Mouse (Mus musculus) stomach, adult 2 months (tissue): ENCODE data around the gene Gpr27. TPM values are rescaled to one million over a fixed set of nuclear protein-coding genes. Genes with fewer than 3 reads are reported as not detected.

Source experiments
- polyA plus RNA-seq: library from polyadenylated mRNA; depleted of rRNA; stranded (reverse); fragments of >200 nt; gene quantifications from 2 replicates; pipeline ENCODE4 v1.2.3, GENCODE M21; 2012; rRNA removed

Gene Gpr27
- 2.4 and 5.7 TPM in 2 replicates for polyA plus RNA-seq

DNA sequence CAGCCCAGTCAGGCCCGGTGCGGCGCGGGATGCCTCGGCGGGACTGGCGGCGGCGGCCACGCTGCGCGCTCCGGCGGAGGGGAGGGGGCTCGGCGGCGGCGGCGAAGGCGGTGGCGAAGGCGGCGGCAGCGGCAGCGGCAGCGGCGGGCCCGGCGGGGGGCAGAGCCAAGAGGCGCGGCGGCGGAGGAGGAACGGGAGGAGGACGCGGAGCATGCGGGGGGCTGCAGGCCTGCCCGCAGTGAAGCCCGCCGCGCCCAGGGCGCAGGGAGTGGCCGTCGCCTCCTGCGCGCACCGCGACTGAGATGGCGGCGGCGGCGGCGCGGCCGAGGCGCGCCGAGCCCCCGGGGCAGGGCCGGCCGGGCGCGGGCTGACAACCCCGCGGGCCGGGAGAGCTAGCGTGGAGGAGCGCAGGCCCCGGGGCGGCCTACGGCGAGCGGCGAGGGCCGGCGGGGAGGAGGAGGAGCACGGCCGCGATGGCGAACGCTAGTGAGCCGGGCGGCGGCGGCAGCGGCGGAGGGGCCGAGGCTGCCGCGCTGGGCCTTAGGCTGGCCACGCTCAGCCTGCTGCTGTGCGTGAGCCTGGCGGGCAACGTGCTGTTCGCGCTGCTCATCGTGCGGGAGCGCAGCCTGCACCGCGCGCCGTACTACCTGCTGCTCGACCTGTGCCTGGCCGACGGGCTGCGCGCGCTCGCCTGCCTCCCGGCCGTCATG, at the start of gene Gpr27:
Gene Gpr27 (plus strand): TSS at position 474 of the 710 bp plus-strand sequence.

GRCm38 (mm10) chr6:99666318-99667171, 25.9 kb upstream of the Gpr27 start, which contains the start of the genes Eif4e3 and Gm20696:
Gene Eif4e3 (minus strand): TSS chr6:99666771.
Gene Gm20696 (minus strand): TSS chr6:99666797.

DNA sequence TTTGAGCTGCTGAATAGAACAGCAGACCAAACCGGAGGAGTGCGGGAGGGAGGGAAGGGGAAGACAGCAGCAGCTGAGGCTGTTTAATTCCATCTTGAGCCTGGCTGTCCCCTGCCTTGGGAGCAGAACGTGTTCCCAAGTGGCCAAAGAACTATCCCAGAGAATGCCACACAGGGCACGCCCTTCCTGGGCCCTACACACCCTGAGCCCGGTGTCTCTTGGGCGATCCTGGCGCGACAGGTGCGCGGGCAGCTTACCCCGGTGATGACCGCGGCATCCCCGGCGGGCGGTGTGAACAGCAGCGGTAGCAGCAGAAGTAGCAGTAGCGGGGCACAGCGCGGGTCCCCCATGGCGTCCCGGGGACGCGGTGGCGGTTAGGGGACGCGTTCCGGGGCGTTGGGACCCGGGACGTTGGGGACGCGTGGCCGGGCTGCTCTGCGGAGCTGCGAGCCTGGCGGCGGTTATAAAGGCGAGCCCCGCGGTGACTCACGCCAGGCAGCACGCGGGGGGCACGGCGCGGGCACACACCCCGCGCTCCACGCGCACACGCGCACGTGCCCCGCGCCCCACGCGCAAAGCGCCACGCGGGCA, 33.6 kb downstream of the Gpr27 start, which contains the start of gene Prok2:
Gene Prok2 (minus strand): TSS at position 422 of the 591 bp plus-strand sequence.

Other genes starting within 250 kb of the Gpr27 start
- 51.8 and 55.2 TPM in 2 replicates for gene Foxp1, start 170.0 kb upstream of the Gpr27 start, polyA plus RNA-seq
- 0.84 and 0.85 TPM in 2 replicates for gene Eif4e3, start 25.9 kb upstream of the Gpr27 start, polyA plus RNA-seq
- gene Gm20696, start 25.9 kb upstream of the Gpr27 start, polyA plus RNA-seq, result 0.17 and 0.29 TPM in 2 replicates
- not detected in 2 replicates for gene Prok2, start 33.7 kb downstream of the Gpr27 start, polyA plus RNA-seq